Mouse (Mus musculus) lung, embryonic 15.5 days (tissue): ENCODE results near the gene Smarcc2. TPM values are rescaled to one million over a fixed set of nuclear protein-coding genes. Genes with fewer than 3 reads are reported as not detected.

Experiments used
- ATAC-seq: fragments of 200-750 bp; cut with Nextera tagmentation; 2 replicates; pipeline ENCODE4 v1.8.0; 2017; ENCODE audit warnings: moderate number of reproducible peaks, borderline replicate concordance; ENCODE audit not compliant: low FRiP score, low TSS enrichment; ENCODE audit errors: extremely low read depth
- H3K27ac ChIP-seq: fragments of 300-500 bp; sonication (generic); 2 replicates; pipeline ENCODE4 v1.5.1; 2015; ENCODE audit warnings: moderate library complexity, mild to moderate bottlenecking, inconsistent platforms
- H3K27me3 ChIP-seq: fragments of 300-500 bp; sonication (generic); 2 replicates; pipeline ENCODE4 v1.6.1; 2015; ENCODE audit warnings: inconsistent platforms
- H3K36me3 ChIP-seq: fragments of 300-500 bp; sonication (generic); 2 replicates; pipeline ENCODE4 v1.6.1; 2015; ENCODE audit warnings: inconsistent platforms
- H3K4me1 ChIP-seq: fragments of 300-500 bp; sonication (generic); 2 replicates; pipeline ENCODE4 v1.6.1; 2015; ENCODE audit warnings: inconsistent platforms
- H3K4me2 ChIP-seq: fragments of 300-500 bp; sonication (generic); 2 replicates; pipeline ENCODE4 v1.6.1; 2015; ENCODE audit warnings: inconsistent platforms, mild to moderate bottlenecking, moderate library complexity
- H3K4me3 ChIP-seq: fragments of 300-500 bp; sonication (generic); 2 replicates; pipeline ENCODE4 v1.5.1; 2015; ENCODE audit warnings: mild to moderate bottlenecking, inconsistent platforms
- H3K9ac ChIP-seq: fragments of 300-500 bp; sonication (generic); 2 replicates; pipeline ENCODE4 v1.6.1; 2015; ENCODE audit warnings: inconsistent platforms
- H3K9me3 ChIP-seq: fragments of 300-500 bp; sonication (generic); 2 replicates; pipeline ENCODE4 v1.6.1; 2016; ENCODE audit warnings: inconsistent platforms
- WGBS: fragments of 180-500 bp; shearing (Covaris S2); methylation state at CpG from one replicate; pipeline ENCODE4 v1.1.7; 2015; 5-methylcytosine and 5-hydroxymethylcytosine counted together
- polyA plus RNA-seq: library from polyadenylated mRNA; unstranded; fragments of >200 nt; fragmentation: Nextera tagmentation; extraction: Ambion mirVana; gene quantifications from 2 replicates; pipeline ENCODE4 v1.2.1, GENCODE M21; 2015

Smarcc2 gene
- polyA plus RNA-seq, 1 experiment from 2014 or later = 74.7 TPM

- Histone ChIP-seq H3K9me3 (no peaks in the 10 kb centered on the region), H3K9ac (no peak overlapping the region), H3K4me3 (no peak overlapping the region), H3K27me3 (no peaks in the 10 kb centered on the region), H3K36me3 (peaks cover 51% of the 10 kb centered on the region), H3K4me2 (no peak overlapping the region), H3K4me1 (no peaks in the 10 kb centered on the region), H3K27ac (no peak overlapping the region)
- ATAC-seq = no peak
- WGBS = 85% methylated on average over 5 of the region's 5 CpGs
These were observed 30.0 kb upstream of the Smarcc2 start for GRCm38 (mm10) chr10:128429052-128429451.

DNA sequence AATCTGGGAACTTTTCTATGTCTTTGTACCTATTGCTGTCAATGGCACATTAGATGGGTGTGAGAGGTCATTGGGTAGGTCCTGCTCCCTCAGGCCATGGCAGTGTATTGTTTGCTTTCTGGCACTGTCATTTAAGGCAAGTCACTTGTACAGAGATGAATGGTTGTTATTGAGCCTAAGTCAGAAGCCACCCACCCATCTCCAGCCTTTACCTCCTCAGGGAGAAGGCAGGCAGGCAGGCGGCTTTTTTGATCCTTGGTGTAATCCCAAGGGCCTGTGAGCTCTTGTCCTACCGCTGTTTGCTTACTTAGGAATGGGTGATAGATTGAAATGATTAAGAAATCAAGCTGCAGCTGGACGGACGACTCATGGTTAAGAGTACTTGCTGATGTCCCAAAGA, 29.6 kb upstream of the Smarcc2 start:
- Histone ChIP-seq H3K4me3 (no peak overlapping the region), H3K9me3 (no peaks in the 10 kb centered on the region), H3K27me3 (no peaks in the 10 kb centered on the region), H3K4me2 (no peak overlapping the region), H3K4me1 (no peaks in the 10 kb centered on the region), H3K27ac (no peak overlapping the region), H3K9ac (no peak overlapping the region), H3K36me3 (peaks cover 53% of the 10 kb centered on the region)
- ATAC-seq = no peak
- 62% methylated on average over 4 of the region's 4 CpGs for WGBS

DNA sequence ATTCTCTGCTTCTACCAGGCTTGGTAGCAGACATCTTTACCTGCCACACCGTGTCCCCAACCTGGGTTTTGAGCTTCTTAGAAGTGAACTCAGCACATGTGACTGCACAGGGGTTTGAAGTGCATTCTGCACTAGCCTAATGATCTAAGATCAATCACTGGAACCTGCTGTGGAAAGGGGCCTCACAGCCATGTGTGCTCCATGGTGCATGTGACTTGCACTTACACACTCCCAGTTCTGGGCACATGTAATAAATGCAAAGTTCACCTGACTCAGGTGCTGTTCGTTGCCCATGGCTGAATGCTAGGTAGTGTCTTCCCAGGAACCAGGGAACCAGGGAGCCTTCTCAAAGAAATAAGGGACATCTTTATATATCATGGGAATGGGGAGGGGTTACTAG, 25.6 kb upstream of the Smarcc2 start:
- Histone ChIP-seq H3K4me3 (no peak overlapping the region), H3K9me3 (no peaks in the 10 kb centered on the region), H3K4me2 (no peak overlapping the region), H3K27me3 (no peaks in the 10 kb centered on the region), H3K27ac (no peak overlapping the region), H3K9ac (no peak overlapping the region), H3K4me1 (no peaks in the 10 kb centered on the region), H3K36me3 (peaks cover 81% of the 10 kb centered on the region)
- ATAC-seq = no peak
- WGBS = 91% methylated on average over 2 of the region's 2 CpGs

DNA sequence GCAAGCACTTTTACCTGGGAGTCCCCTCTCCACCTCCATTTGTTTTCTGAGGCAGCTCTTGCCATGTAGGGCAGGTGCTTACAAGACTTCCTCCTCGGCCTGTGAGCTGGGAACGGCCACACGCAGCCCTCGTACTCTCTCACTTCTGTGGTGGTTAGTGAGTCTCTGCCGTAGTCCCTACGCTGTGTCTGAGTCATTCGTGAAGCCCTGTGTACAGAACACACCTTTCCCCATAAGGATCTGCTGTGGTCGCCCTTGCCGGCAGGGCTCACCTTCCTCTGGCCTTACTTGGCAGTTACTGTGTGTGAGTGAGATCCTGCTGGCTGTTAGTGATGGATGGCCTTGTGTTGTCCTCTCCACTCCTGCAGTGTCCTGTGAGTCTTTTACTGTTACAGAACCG, 24.4 kb upstream of the Smarcc2 start:
- no peaks in the 10 kb centered on the region for H3K4me1 ChIP-seq
- H3K27me3 ChIP-seq = no peaks in the 10 kb centered on the region
- H3K9ac ChIP-seq = no peak overlapping the region
- no peak overlapping the region for H3K27ac ChIP-seq
- 72% methylated on average over 10 of the region's 10 CpGs for WGBS
- peaks cover 81% of the 10 kb centered on the region for H3K36me3 ChIP-seq
- ATAC-seq = no peak
- H3K4me3 ChIP-seq = no peak overlapping the region
- no peaks in the 10 kb centered on the region for H3K9me3 ChIP-seq
- H3K4me2 ChIP-seq = no peak overlapping the region

- WGBS = 82% methylated on average over 17 of the region's 17 CpGs
- Histone ChIP-seq H3K4me2 (no peak overlapping the region), H3K9me3 (no peaks in the 10 kb centered on the region), H3K4me1 (no peaks in the 10 kb centered on the region), H3K27ac (no peak overlapping the region), H3K9ac (no peak overlapping the region), H3K27me3 (no peaks in the 10 kb centered on the region), H3K36me3 (peaks cover 81% of the 10 kb centered on the region), H3K4me3 (no peak overlapping the region)
- no peak for ATAC-seq
These were observed 23.7 kb upstream of the Smarcc2 start for GRCm38 (mm10) chr10:128435186-128435823.

GRCm38 (mm10) chr10:128435873-128436272, 23.2 kb upstream of the Smarcc2 start:
- Histone ChIP-seq H3K27ac (no peak overlapping the region), H3K4me2 (no peak overlapping the region), H3K36me3 (peaks cover 82% of the 10 kb centered on the region), H3K9me3 (no peaks in the 10 kb centered on the region), H3K4me1 (no peaks in the 10 kb centered on the region), H3K4me3 (no peak overlapping the region), H3K27me3 (no peaks in the 10 kb centered on the region), H3K9ac (no peak overlapping the region)
- ATAC-seq = no peak
- WGBS = 85% methylated on average over 5 of the region's 5 CpGs

- Histone ChIP-seq H3K9ac (no peak overlapping the region), H3K9me3 (no peaks in the 10 kb centered on the region), H3K36me3 (peaks cover 84% of the 10 kb centered on the region), H3K27ac (no peak overlapping the region), H3K27me3 (no peaks in the 10 kb centered on the region), H3K4me3 (no peak overlapping the region), H3K4me2 (no peak overlapping the region), H3K4me1 (no peaks in the 10 kb centered on the region)
- WGBS = 90% methylated on average over 8 of the region's 8 CpGs
- ATAC-seq = no peak
These were observed 22.7 kb upstream of the Smarcc2 start for GRCm38 (mm10) chr10:128436376-128436775.

- Histone ChIP-seq H3K9me3 (no peaks in the 10 kb centered on the region), H3K36me3 (peaks cover 68% of the 10 kb centered on the region), H3K9ac (no peak overlapping the region), H3K27ac (peak overlapping the region; percentile 30; the same call in 1 of the 2 replicates), H3K4me3 (no peak overlapping the region), H3K4me1 (no peaks in the 10 kb centered on the region), H3K27me3 (no peaks in the 10 kb centered on the region), H3K4me2 (no peak overlapping the region)
- ATAC-seq = peak; percentile 50; the same call in 1 of the 2 replicates
- 65% methylated on average over 10 of the region's 10 CpGs for WGBS
These were observed 20.3 kb upstream of the Smarcc2 start for GRCm38 (mm10) chr10:128438675-128439279.

DNA sequence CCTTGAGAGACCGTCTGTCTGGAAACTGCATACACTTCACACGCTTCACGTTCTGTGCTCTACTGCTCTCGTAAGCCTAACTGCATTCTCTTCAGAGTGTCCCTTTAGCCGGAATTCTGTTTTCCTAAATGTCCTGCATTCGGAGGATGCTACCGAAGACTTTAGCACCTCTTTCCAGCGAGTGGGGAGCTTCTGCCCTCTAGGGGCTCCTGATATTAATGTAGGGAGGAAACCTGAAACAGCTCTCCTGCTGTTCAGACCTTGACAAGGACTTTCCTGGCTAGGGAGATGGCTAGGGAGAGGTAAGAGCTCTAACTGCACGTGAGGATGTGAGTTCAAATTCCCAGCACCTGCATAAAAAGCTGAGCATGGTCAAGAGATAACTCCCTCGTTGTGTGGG, 18.6 kb upstream of the Smarcc2 start:
- peaks cover 56% of the 10 kb centered on the region for H3K36me3 ChIP-seq
- H3K27ac ChIP-seq = no peak overlapping the region
- no peak overlapping the region for H3K4me3 ChIP-seq
- no peaks in the 10 kb centered on the region for H3K9me3 ChIP-seq
- H3K4me1 ChIP-seq = no peaks in the 10 kb centered on the region
- ATAC-seq = no peak
- no peak overlapping the region for H3K4me2 ChIP-seq
- WGBS = 50% methylated on average over 10 of the region's 10 CpGs
- H3K27me3 ChIP-seq = no peaks in the 10 kb centered on the region
- H3K9ac ChIP-seq = no peak overlapping the region

DNA sequence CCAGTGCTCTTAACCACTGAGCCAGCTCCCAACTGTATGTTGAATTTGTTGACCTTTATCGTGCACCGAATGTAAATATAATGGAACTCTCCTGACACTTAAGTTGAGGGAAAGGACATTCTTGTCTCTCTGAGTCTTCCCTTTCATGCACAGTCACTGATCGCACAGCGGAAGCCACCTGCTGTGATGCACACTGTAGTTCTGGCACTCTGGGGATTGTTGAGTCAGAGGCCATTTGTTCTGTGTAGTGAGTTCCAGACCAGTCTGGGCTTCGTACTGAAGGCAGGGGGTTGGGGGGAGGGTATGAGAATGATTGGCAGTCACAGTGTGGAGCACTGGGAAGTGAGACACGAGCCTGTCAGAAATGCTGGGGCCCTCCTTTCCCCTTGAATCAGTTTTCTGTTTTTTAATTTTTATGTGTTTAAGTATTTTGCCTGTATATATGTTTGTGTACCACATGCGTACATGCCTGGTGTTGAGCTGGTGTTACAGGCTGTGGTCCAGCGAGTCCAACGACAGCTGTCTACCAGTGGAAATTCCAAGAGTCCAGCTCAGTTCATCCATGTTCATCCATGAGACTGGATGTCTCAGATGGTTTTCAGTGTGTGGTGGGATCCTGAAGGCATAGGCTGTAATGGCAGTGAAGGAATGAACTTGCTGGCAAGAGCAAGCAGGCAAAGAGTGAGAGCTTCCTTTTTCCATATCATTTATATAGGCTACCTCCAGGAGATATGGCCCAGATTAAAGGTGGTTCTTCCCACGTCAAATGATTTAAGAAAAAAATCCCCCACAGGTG, 17.5 kb upstream of the Smarcc2 start:
- H3K27ac ChIP-seq = no peak overlapping the region
- no peak overlapping the region for H3K4me3 ChIP-seq
- H3K4me1 ChIP-seq = no peaks in the 10 kb centered on the region
- no peaks in the 10 kb centered on the region for H3K27me3 ChIP-seq
- H3K4me2 ChIP-seq = no peak overlapping the region
- no peaks in the 10 kb centered on the region for H3K9me3 ChIP-seq
- no peak overlapping the region for H3K9ac ChIP-seq
- WGBS = 86% methylated on average over 10 of the region's 10 CpGs
- no peak for ATAC-seq
- peaks cover 45% of the 10 kb centered on the region for H3K36me3 ChIP-seq

GRCm38 (mm10) chr10:128442718-128443117, 16.3 kb upstream of the Smarcc2 start:
- no peak overlapping the region for H3K27ac ChIP-seq
- no peak overlapping the region for H3K4me3 ChIP-seq
- no peak overlapping the region for H3K9ac ChIP-seq
- 96% methylated on average over 1 of the region's 1 CpGs for WGBS
- no peaks in the 10 kb centered on the region for H3K4me1 ChIP-seq
- H3K4me2 ChIP-seq = no peak overlapping the region
- peaks cover 35% of the 10 kb centered on the region for H3K36me3 ChIP-seq
- no peaks in the 10 kb centered on the region for H3K9me3 ChIP-seq
- ATAC-seq = no peak
- no peaks in the 10 kb centered on the region for H3K27me3 ChIP-seq

GRCm38 (mm10) chr10:128444354-128444753, 14.7 kb upstream of the Smarcc2 start:
- H3K9me3 ChIP-seq = no peaks in the 10 kb centered on the region
- no peak for ATAC-seq
- no peaks in the 10 kb centered on the region for H3K27me3 ChIP-seq
- no peak overlapping the region for H3K4me3 ChIP-seq
- H3K4me1 ChIP-seq = no peaks in the 10 kb centered on the region
- H3K4me2 ChIP-seq = no peak overlapping the region
- WGBS = 51% methylated on average over 6 of the region's 6 CpGs
- H3K9ac ChIP-seq = no peak overlapping the region
- H3K27ac ChIP-seq = no peak overlapping the region
- H3K36me3 ChIP-seq = peaks cover 19% of the 10 kb centered on the region
